ENCODE assay signal across 9 mouse cellular contexts in the genomic region with DNA sequence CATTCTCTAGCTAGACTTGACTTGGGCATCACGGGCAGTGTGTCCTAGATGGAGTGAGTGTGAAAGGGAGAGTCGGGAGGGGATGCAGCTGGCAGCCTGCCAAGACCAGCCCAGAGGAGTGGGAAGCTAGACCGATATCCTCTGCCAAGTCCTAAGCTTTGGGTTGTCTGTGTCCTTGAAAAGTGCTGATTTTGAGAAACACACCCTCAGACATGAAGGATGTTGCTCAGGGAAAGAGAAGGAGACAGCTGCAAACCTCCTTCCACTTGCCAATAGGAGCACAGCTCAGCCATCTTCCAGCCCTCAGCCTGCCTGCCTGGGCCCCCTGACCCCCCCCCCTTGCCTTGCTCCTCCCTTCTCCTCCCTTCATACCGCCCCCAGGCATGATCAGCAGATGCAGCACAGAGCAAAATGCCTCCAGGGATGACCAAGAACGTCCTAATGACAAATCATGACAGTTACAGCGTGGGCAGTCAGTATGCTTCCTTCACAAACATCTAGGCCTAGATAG.
A peak's percentile ranks its signal among the peaks of the same experiment; 100 is the strongest.
DNase-seq lines count a peak whose midpoint lies in the region; ATAC-seq and TF ChIP-seq lines count a peak whose summit lies in the region.
"Had no signal": no experiment of that assay in that cellular context is flagged by ENCODE, and none has a peak within 500 bp of the region (broad histone marks: within the 10 kb centered on the region; RNA-seq: fewer than 3 reads in every experiment).

No protein-coding gene starts in this region.

- no peaks in the 10 kb centered on the region for H3K27me3 ChIP-seq in forebrain, embryonic 10.5 days (ENCODE audit: poor library complexity, severe bottlenecking)
- H3K27me3 ChIP-seq in hindbrain, postnatal 0 days (ENCODE audit: insufficient read depth, low read length): no peaks in the 10 kb centered on the region

- intact Hi-C loops in gastrocnemius, postnatal 36 days (cut with DNase I): no loop called here

- H3K27ac ChIP-seq in forebrain, embryonic 10.5 days: peak overlapping the region; percentile 54; the same call in 1 of the 2 replicates
- H3K27ac ChIP-seq in hindbrain, postnatal 0 days: peak overlapping the region; percentile 48; the same call in 1 of the 2 replicates

- TF ChIP-seq CTCF in hindbrain, postnatal 0 days (IDR thresholded peaks at IDR 0.05; ENCODE audit: low read depth): no peak

- 79% methylated on average over 6 of the region's 6 CpGs for WGBS in forebrain, embryonic 10.5 days
- 20% methylated on average over 6 of the region's 6 CpGs for WGBS in hindbrain, postnatal 0 days

- DNase-seq in layer of hippocampus, adult 18-20 months (ENCODE audit: low spot score in 2 of 2): peak; percentile 32 to 64
- DNase-seq in layer of hippocampus, postnatal 36 days: no peak
- DNase-seq in forebrain, embryonic 10.5 days (ENCODE audit: extremely low spot score, low spot score): no peak
- peak; percentile 66 for DNase-seq in hindbrain, postnatal 0 days (ENCODE audit: low spot score)
- peak; percentile 42 for DNase-seq in ovary, postnatal 14 days (ENCODE audit: low spot score)
- DNase-seq in adrenal gland, adult 8-10 months: no peak
- no peak for DNase-seq in gastrocnemius, postnatal 36 days
- DNase-seq in urinary bladder, postnatal 10 days (ENCODE audit: low spot score): no peak

- peaks cover 23% of the 10 kb centered on the region; the same call in 1 of the 2 replicates for H3K36me3 ChIP-seq in forebrain, embryonic 10.5 days (replicated peaks)
- H3K36me3 ChIP-seq in hindbrain, postnatal 0 days (ENCODE audit: insufficient read depth, low read length): no peaks in the 10 kb centered on the region

- H3K9me3 ChIP-seq in forebrain, embryonic 10.5 days: no peaks in the 10 kb centered on the region
- no peaks in the 10 kb centered on the region for H3K9me3 ChIP-seq in hindbrain, postnatal 0 days (ENCODE audit: low read length)

- ATAC-seq in hindbrain, postnatal 0 days: peak; percentile 72

- H3K9ac ChIP-seq in hindbrain, postnatal 0 days (replicated peaks; ENCODE audit: low read length): no peak overlapping the region

- peaks cover 42% of the 10 kb centered on the region for H3K4me1 ChIP-seq in forebrain, embryonic 10.5 days
- peaks cover 21% of the 10 kb centered on the region for H3K4me1 ChIP-seq in hindbrain, postnatal 0 days (ENCODE audit: insufficient read depth, low read length)

- H3K4me3 ChIP-seq in forebrain, embryonic 10.5 days: no peak overlapping the region
- no peak overlapping the region for H3K4me3 ChIP-seq in hindbrain, postnatal 0 days (ENCODE audit: low read length)
- H3K4me3 ChIP-seq: erythroblast, embryonic 14.5 days had no signal

- no peak overlapping the region for H3K4me2 ChIP-seq in hindbrain, postnatal 0 days (ENCODE audit: low read depth, low read length)

Comparison
In these comparisons a context has a peak if more than half of its experiments do, and no peak if none do; other contexts are left out.
1. DNase-seq: peak in layer of hippocampus, adult 18-20 months (2 of 2), hindbrain, postnatal 0 days (single experiment) and ovary, postnatal 14 days (single experiment); none in layer of hippocampus, postnatal 36 days (0 of 2), forebrain, embryonic 10.5 days (single experiment), adrenal gland, adult 8-10 months (single experiment), gastrocnemius, postnatal 36 days (0 of 2) and urinary bladder, postnatal 10 days (single experiment).